In genomic region chr13:52153576-52153975, GRCm38 (mm10) we compare ENCODE assay signal across 14 mouse cellular contexts.
DNase-seq lines count a peak whose midpoint lies in the region; ATAC-seq and TF ChIP-seq lines count a peak whose summit lies in the region.
"Had no signal": no experiment of that assay in that cellular context is flagged by ENCODE, and none has a peak within 500 bp of the region (broad histone marks: within the 10 kb centered on the region; RNA-seq: fewer than 3 reads in every experiment).

No protein-coding gene starts in this region.

- TF ChIP-seq EP300 in liver, postnatal 0 days (IDR thresholded peaks at IDR 0.05; ENCODE audit: low read depth), result peak; percentile 40; the same call in 1 of the 2 replicates

- no peak overlapping the region for H3K9ac ChIP-seq in liver, embryonic 11.5 days (ENCODE audit: low read depth, low read length)
- H3K9ac ChIP-seq in liver, postnatal 0 days (replicated peaks), result no peak overlapping the region
- H3K9ac ChIP-seq: hindbrain, embryonic 15.5 days had no signal

- no peak overlapping the region for H3K4me2 ChIP-seq in liver, embryonic 11.5 days
- H3K4me2 ChIP-seq in liver, postnatal 0 days (ENCODE audit: low read depth, low read length), result no peak overlapping the region
- H3K4me2 ChIP-seq: hindbrain, embryonic 15.5 days had no signal

- H3K4me1 ChIP-seq in liver, embryonic 11.5 days (replicated peaks; ENCODE audit: control insufficient read depth, insufficient read depth, low read length), result 0 out of 2 replicates have a peak, but pooled peaks cover 4% of the 10 kb centered on the region
- peaks cover 25% of the 10 kb centered on the region for H3K4me1 ChIP-seq in liver, postnatal 0 days (ENCODE audit: insufficient read depth)

- H3K4me3 ChIP-seq in gastrocnemius, adult 2 months, result no peak overlapping the region
- H3K4me3 ChIP-seq in liver, embryonic 11.5 days (ENCODE audit: low read depth, low read length), result no peak overlapping the region
- H3K4me3 ChIP-seq in liver, postnatal 0 days (ENCODE audit: low read depth, low read length), result no peak overlapping the region
- H3K4me3 ChIP-seq: erythroblast, embryonic 14.5 days; hindbrain, embryonic 15.5 days had no signal

- 47% methylated on average over 4 of the region's 4 CpGs for WGBS in liver, embryonic 11.5 days
- WGBS in liver, postnatal 0 days (ENCODE audit: insufficient replicate concordance), result 29% methylated on average over 4 of the region's 4 CpGs

- no peaks in the 10 kb centered on the region for H3K9me3 ChIP-seq in liver, embryonic 11.5 days (ENCODE audit: control insufficient read depth, low read length)
- H3K9me3 ChIP-seq in liver, postnatal 0 days (ENCODE audit: low read length), result no peaks in the 10 kb centered on the region
- H3K9me3 ChIP-seq: hindbrain, embryonic 15.5 days had no signal

- peak; percentile 51 for DNase-seq in gastrocnemius, adult 2 months
- no peak for DNase-seq in gastrocnemius, postnatal 4 days (ENCODE audit: low spot score in 2 of 2)
- peak; percentile 6 for DNase-seq in liver
- no peak for DNase-seq in liver, embryonic 11.5 days (ENCODE audit: low spot score)
- peak; percentile 17 for DNase-seq in brain, embryonic 14.5 days (ENCODE audit: low read depth)
- peak; percentile 61 for DNase-seq in liver, postnatal 0 days
- DNase-seq in spleen, postnatal 14 days (ENCODE audit: low spot score in 2 of 2), result no peak
- DNase-seq: gastrocnemius, postnatal 14 days; left cerebral cortex, postnatal 4 days; retina, postnatal 1 day; thymus, postnatal 25 days had no signal

- TF ChIP-seq POLR2A in brain, embryonic 14.5 days (IDR thresholded peaks at IDR 0.05; ENCODE audit: borderline replicate concordance, extremely low read depth, insufficient read depth, insufficient read length, poor library complexity, severe bottlenecking), result no peak

- H3K36me3 ChIP-seq in liver, embryonic 11.5 days (ENCODE audit: control insufficient read depth, insufficient read depth, low read length), result no peaks in the 10 kb centered on the region
- H3K36me3 ChIP-seq in liver, postnatal 0 days (replicated peaks; ENCODE audit: insufficient read depth, low read length), result no peaks in the 10 kb centered on the region
- H3K36me3 ChIP-seq: hindbrain, embryonic 15.5 days had no signal

- no peak for ATAC-seq in liver, embryonic 11.5 days (replicated peaks; ENCODE audit: low FRiP score)
- peak; percentile 84 for ATAC-seq in liver, postnatal 0 days
- ATAC-seq: CD4-positive, CD25-positive, alpha-beta regulatory T cell, adult 4 months had no signal

- intact Hi-C loops in gastrocnemius, adult 2 months (cut with DNase I), result no loop called here

- H3K27me3 ChIP-seq in liver, embryonic 11.5 days (replicated peaks; ENCODE audit: control insufficient read depth, insufficient read depth, low read length), result no peaks in the 10 kb centered on the region
- no peaks in the 10 kb centered on the region for H3K27me3 ChIP-seq in liver, postnatal 0 days (ENCODE audit: insufficient read depth, low read length)
- H3K27me3 ChIP-seq: hindbrain, embryonic 15.5 days had no signal

- H3K27ac ChIP-seq in gastrocnemius, adult 2 months, result peak overlapping the region; percentile 81
- no peak overlapping the region for H3K27ac ChIP-seq in liver, embryonic 11.5 days (ENCODE audit: low read depth, low read length)
- peak overlapping the region; percentile 74 for H3K27ac ChIP-seq in liver, postnatal 0 days (ENCODE audit: low read depth)

- TF ChIP-seq CTCF in gastrocnemius, adult 2 months (IDR thresholded peaks at IDR 0.05), result peak; percentile 13; the same call in 1 of the 2 replicates
- TF ChIP-seq CTCF in brain, embryonic 14.5 days (IDR thresholded peaks at IDR 0.05; ENCODE audit: borderline replicate concordance, extremely low read depth, insufficient read depth, insufficient read length), result no peak
- peak; percentile 32 for TF ChIP-seq CTCF in liver, postnatal 0 days (IDR thresholded peaks at IDR 0.05; ENCODE audit: low read depth)

Comparison
In these comparisons a context has a peak if more than half of its experiments do, and no peak if none do; other contexts are left out.
1. DNase-seq: peak in gastrocnemius, adult 2 months (single experiment), liver (single experiment), brain, embryonic 14.5 days (single experiment) and liver, postnatal 0 days (single experiment); none in gastrocnemius, postnatal 4 days (0 of 2), liver, embryonic 11.5 days (single experiment) and spleen, postnatal 14 days (0 of 2).